Mouse (Mus musculus) MEL (cell line): ENCODE data around the gene Rnf181.

ENCODE experiments used
- CTCF ChIP-seq, 3 experiments: IDR thresholded peaks in 2 of 3; conservative IDR thresholded peaks in 1 of 3; 2 replicates each; pipeline ENCODE4 v1.5.1; 2011 to 2012; ENCODE audit warnings: low read length in 3 of 3, low read depth in 2 of 3, mild to moderate bottlenecking in 2 of 3, improper control_type of control experiment in 1 of 3, inconsistent platforms in 1 of 3, mixed read lengths in 1 of 3, moderate library complexity in 1 of 3; ENCODE audit not compliant: control insufficient read depth in 1 of 3, insufficient read depth in 1 of 3, poor library complexity in 1 of 3, severe bottlenecking in 1 of 3
- EP300 ChIP-seq, 2 experiments: IDR thresholded peaks; 2 replicates each; pipeline ENCODE4 v1.6.1; 2011; ENCODE audit warnings: improper control_type of control experiment in 2 of 2, low read length in 2 of 2, low read depth in 1 of 2, mild to moderate bottlenecking in 1 of 2
- GABPA ChIP-seq: IDR thresholded peaks from 2 replicates; pipeline ENCODE4 v1.6.1; 2012; ENCODE audit warnings: low read depth, mild to moderate bottlenecking, inconsistent platforms, low read length, improper control_type of control experiment, moderate library complexity
- JUND ChIP-seq: IDR thresholded peaks from 2 replicates; pipeline ENCODE4 v1.6.1; 2011; ENCODE audit warnings: low read depth, mild to moderate bottlenecking, improper control_type of control experiment, low read length
- MAX ChIP-seq: IDR thresholded peaks from 2 replicates; pipeline ENCODE4 v1.6.1; 2011; ENCODE audit warnings: low read length, improper control_type of control experiment
- MEF2A ChIP-seq: IDR thresholded peaks from 2 replicates; pipeline ENCODE4 v1.6.1; 2014; ENCODE audit warnings: low read depth, mild to moderate bottlenecking, inconsistent platforms, low read length, improper control_type of control experiment; ENCODE audit not compliant: poor library complexity, insufficient replicate concordance, severe bottlenecking; ENCODE audit errors: extremely low read depth
- POLR2A ChIP-seq, 2 experiments: IDR thresholded peaks; 2 replicates each; pipeline ENCODE4 v1.6.1; 2011 to 2012; ENCODE audit warnings: low read length in 2 of 2, mild to moderate bottlenecking in 2 of 2, control low read depth in 1 of 2, improper control_type of control experiment in 1 of 2, low read depth in 1 of 2, moderate library complexity in 1 of 2; ENCODE audit not compliant: control insufficient read depth in 1 of 2, insufficient read depth in 1 of 2, poor library complexity in 1 of 2
- POLR2AphosphoS2 ChIP-seq: IDR thresholded peaks from 2 replicates; pipeline ENCODE4 v1.6.1; 2011; ENCODE audit warnings: low read length, improper control_type of control experiment
- RAD21 ChIP-seq: IDR thresholded peaks from 2 replicates; pipeline ENCODE4 v1.6.1; 2011; ENCODE audit warnings: mild to moderate bottlenecking, low read depth, low read length, improper control_type of control experiment
- RCOR1 ChIP-seq: IDR thresholded peaks from 2 replicates; pipeline ENCODE4 v1.6.1; 2012; ENCODE audit warnings: low read depth, mild to moderate bottlenecking, inconsistent platforms, low read length, improper control_type of control experiment
- TAL1 ChIP-seq: IDR thresholded peaks from 2 replicates; pipeline ENCODE4 v1.6.1; 2012; ENCODE audit warnings: mild to moderate bottlenecking, inconsistent platforms, low read length, moderate library complexity, mixed read lengths
- ZKSCAN1 ChIP-seq: IDR thresholded peaks from 2 replicates; pipeline ENCODE4 v1.6.1; 2012; ENCODE audit warnings: low read depth, mild to moderate bottlenecking, inconsistent platforms, low read length, improper control_type of control experiment, moderate library complexity
- ZMIZ1 ChIP-seq: IDR thresholded peaks from 2 replicates; pipeline ENCODE4 v1.6.1; 2012; ENCODE audit warnings: low read depth, mild to moderate bottlenecking, inconsistent platforms, low read length, improper control_type of control experiment, moderate library complexity

DNA sequence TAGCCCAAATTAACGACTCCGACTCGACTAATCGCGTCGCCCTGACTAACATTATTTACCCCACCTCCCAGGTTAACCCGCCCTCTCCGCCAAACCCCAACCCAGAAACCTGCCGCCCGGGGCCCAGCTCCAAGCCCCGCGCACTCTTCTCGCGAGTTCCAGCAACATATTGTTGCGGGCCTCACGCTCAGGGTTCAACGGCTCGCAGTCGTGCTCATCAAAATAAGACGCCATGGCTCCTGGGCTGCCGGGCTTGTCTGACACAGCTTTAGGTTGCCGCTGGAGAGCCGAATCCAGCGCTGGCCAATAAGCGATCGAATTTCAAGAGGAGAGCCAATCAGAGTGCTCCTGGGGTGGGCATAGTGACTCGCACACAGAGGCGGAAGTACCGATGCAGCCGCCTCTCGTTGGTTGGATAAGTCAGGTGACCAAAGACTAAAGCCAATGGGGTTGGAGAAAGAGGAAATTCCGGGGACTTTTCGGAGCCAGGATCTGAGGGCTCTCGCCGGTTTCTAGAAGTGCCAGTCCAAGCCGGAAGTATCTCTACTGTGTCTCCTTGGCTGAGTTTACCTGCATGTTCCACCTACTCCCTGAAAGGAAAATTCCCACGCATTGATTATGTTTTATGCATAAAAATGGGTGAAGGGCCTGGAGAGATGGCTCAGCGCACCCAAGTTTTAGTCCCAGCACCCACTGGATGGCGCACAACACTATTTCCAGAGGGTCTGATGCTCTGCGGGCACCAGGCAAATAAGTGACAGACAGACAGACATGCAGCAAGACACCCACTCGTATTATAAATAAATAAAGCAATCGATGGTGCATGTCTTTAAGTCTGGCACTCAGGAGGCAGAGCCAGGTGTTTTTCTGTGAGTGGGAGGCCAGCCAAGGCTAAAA is 4.4 kb downstream of the Rnf181 start:
- TF ChIP-seq RAD21 (no peak), EP300 (IDR thresholded peaks at IDR 0.05; ENCODE audit: low read depth in 1 of 2, low read length in 2 of 2) (peak in 1 of 2 experiments; percentile 28; a peak in 1 of 4 replicates), CTCF (IDR thresholded peaks at IDR 0.05 in 2 of 3, conservative IDR thresholded peaks at IDR 0.05 in 1 of 3; ENCODE audit: control insufficient read depth in 1 of 3, insufficient read depth in 1 of 3, low read depth in 2 of 3, low read length in 3 of 3, poor library complexity in 1 of 3, severe bottlenecking in 1 of 3) (peak in 1 of 3 experiments; percentile 30; a peak in 4 of 6 replicates), TAL1 (no peak), ZMIZ1 (peak; percentile 95), RCOR1 (no peak), POLR2AphosphoS2 (peak; percentile 93), ZKSCAN1 (no peak), POLR2A (IDR thresholded peaks at IDR 0.05; ENCODE audit: control insufficient read depth in 1 of 2, insufficient read depth in 1 of 2, low read depth in 1 of 2, low read length in 2 of 2, poor library complexity in 1 of 2) (peak; percentile 59 to 95; a peak in 3 of 4 replicates), JUND (no peak), MAX (peak; percentile 74; the same call in 1 of the 2 replicates), GABPA (no peak), MEF2A (peak; percentile 9; the same call in 1 of the 2 replicates)
